Mouse (Mus musculus) midbrain, embryonic 16.5 days (tissue): ENCODE measurements at regions not wholly inside any gene's neighbourhood (a gene's known extent, or its start where the extent isn't known, plus 50 kb on each side); places are given as distances from the start of the nearest gene placed in this dataset.

Experiments used
- ATAC-seq: fragments of 200-750 bp; cut with Nextera tagmentation; 2 replicates; pipeline ENCODE4 v1.8.0; 2017; ENCODE audit warnings: moderate TSS enrichment
- H3K27ac ChIP-seq: fragments of 300-500 bp; sonication (generic); 2 replicates; pipeline ENCODE4 v1.5.1; 2014; ENCODE audit warnings: mild to moderate bottlenecking, low read length, mixed read lengths
- H3K27me3 ChIP-seq: fragments of 300-500 bp; sonication (generic); 2 replicates; pipeline ENCODE4 v1.6.1; 2014; ENCODE audit warnings: low read depth, low read length, mixed read lengths; ENCODE audit not compliant: control insufficient read depth, insufficient read depth
- H3K36me3 ChIP-seq: fragments of 300-500 bp; sonication (generic); 2 replicates; pipeline ENCODE4 v1.6.1; 2014; ENCODE audit warnings: mild to moderate bottlenecking, low read length, moderate library complexity, mixed read lengths; ENCODE audit not compliant: control insufficient read depth, insufficient read depth
- H3K4me1 ChIP-seq: fragments of 300-500 bp; sonication (generic); 2 replicates; pipeline ENCODE4 v1.6.1; 2014; ENCODE audit warnings: mild to moderate bottlenecking, low read length, mixed read lengths; ENCODE audit not compliant: control insufficient read depth, insufficient read depth
- H3K4me2 ChIP-seq: fragments of 300-500 bp; sonication (generic); 2 replicates; pipeline ENCODE4 v1.6.1; 2014; ENCODE audit warnings: mild to moderate bottlenecking, low read length, mixed read lengths
- H3K4me3 ChIP-seq: fragments of 300-500 bp; sonication (generic); 2 replicates; pipeline ENCODE4 v1.5.1; 2014; ENCODE audit warnings: low read depth, mild to moderate bottlenecking, low read length, moderate library complexity, mixed read lengths
- H3K9ac ChIP-seq: fragments of 300-500 bp; sonication (generic); 2 replicates; pipeline ENCODE4 v1.6.1; 2014; ENCODE audit warnings: low read depth, low read length, mixed read lengths
- H3K9me3 ChIP-seq: fragments of 300-500 bp; sonication (generic); replicated peaks from 2 replicates; pipeline ENCODE4 v1.6.1; 2014; ENCODE audit warnings: mild to moderate bottlenecking, low read length, mixed read lengths; ENCODE audit not compliant: control insufficient read depth, poor library complexity, severe bottlenecking
- WGBS: fragments of 180-500 bp; shearing (Covaris S2); extraction: QIAGEN DNeasy Blood & Tissue Kit; methylation state at CpG from one replicate; pipeline ENCODE4 v1.1.7; 2014; 5-methylcytosine and 5-hydroxymethylcytosine counted together

GRCm38 (mm10) chr13:110485515-110485914 lies 90.7 kb downstream of the Plk2 start:
- no peak overlapping the region for H3K4me2 ChIP-seq
- H3K4me3 ChIP-seq, result no peak overlapping the region
- H3K9ac ChIP-seq, result no peak overlapping the region
- ATAC-seq, result no peak
- H3K4me1 ChIP-seq, result no peaks in the 10 kb centered on the region
- no peak overlapping the region for H3K27ac ChIP-seq
- H3K27me3 ChIP-seq, result no peaks in the 10 kb centered on the region
- H3K9me3 ChIP-seq, result no peaks in the 10 kb centered on the region
- no peaks in the 10 kb centered on the region for H3K36me3 ChIP-seq
- 81% methylated on average over 1 of the region's 1 CpGs for WGBS

- Histone ChIP-seq H3K9me3 (no peaks in the 10 kb centered on the region), H3K27me3 (no peaks in the 10 kb centered on the region), H3K9ac (no peak overlapping the region), H3K36me3 (no peaks in the 10 kb centered on the region), H3K4me2 (no peak overlapping the region), H3K4me3 (no peak overlapping the region), H3K27ac (no peak overlapping the region), H3K4me1 (peaks cover 13% of the 10 kb centered on the region)
- WGBS, result 78% methylated on average over 2 of the region's 2 CpGs
- ATAC-seq, result no peak
These were observed 95.3 kb downstream of the Plk2 start for GRCm38 (mm10) chr13:110490166-110490565.

- 21% methylated on average over 9 of the region's 9 CpGs for WGBS
- peak; percentile 96 for ATAC-seq
- peaks cover 13% of the 10 kb centered on the region for H3K4me1 ChIP-seq
- no peak overlapping the region for H3K4me3 ChIP-seq
- H3K27ac ChIP-seq, result peak overlapping the region; percentile 62
- H3K9ac ChIP-seq, result no peak overlapping the region
- no peaks in the 10 kb centered on the region for H3K9me3 ChIP-seq
- no peaks in the 10 kb centered on the region for H3K36me3 ChIP-seq
- H3K4me2 ChIP-seq, result peak overlapping the region; percentile 33
- H3K27me3 ChIP-seq, result no peaks in the 10 kb centered on the region
These were observed 97.6 kb downstream of the Plk2 start for GRCm38 (mm10) chr13:110492296-110493001.

GRCm38 (mm10) chr13:110493002-110493552 lies 98.2 kb downstream of the Plk2 start:
- H3K27ac ChIP-seq, result peak overlapping the region; percentile 62
- 35% methylated on average over 7 of the region's 7 CpGs for WGBS
- peak overlapping the region; percentile 33 for H3K4me2 ChIP-seq
- no peak overlapping the region for H3K9ac ChIP-seq
- H3K27me3 ChIP-seq, result no peaks in the 10 kb centered on the region
- no peaks in the 10 kb centered on the region for H3K36me3 ChIP-seq
- peak; percentile 43 for ATAC-seq
- H3K9me3 ChIP-seq, result no peaks in the 10 kb centered on the region
- no peak overlapping the region for H3K4me3 ChIP-seq
- peaks cover 13% of the 10 kb centered on the region for H3K4me1 ChIP-seq

GRCm38 (mm10) chr13:110497461-110497860 lies 102.6 kb downstream of the Plk2 start:
- Histone ChIP-seq H3K27me3 (no peaks in the 10 kb centered on the region), H3K4me1 (peaks cover 8% of the 10 kb centered on the region), H3K4me2 (no peak overlapping the region), H3K9ac (no peak overlapping the region), H3K9me3 (no peaks in the 10 kb centered on the region), H3K36me3 (no peaks in the 10 kb centered on the region), H3K27ac (no peak overlapping the region), H3K4me3 (no peak overlapping the region)
- ATAC-seq, result no peak
- WGBS, result 90% methylated on average over 3 of the region's 3 CpGs

- H3K27ac ChIP-seq, result no peak overlapping the region
- H3K4me2 ChIP-seq, result no peak overlapping the region
- WGBS, result 79% methylated on average over 1 of the region's 1 CpGs
- no peak overlapping the region for H3K9ac ChIP-seq
- ATAC-seq, result no peak
- no peaks in the 10 kb centered on the region for H3K9me3 ChIP-seq
- no peaks in the 10 kb centered on the region for H3K36me3 ChIP-seq
- no peaks in the 10 kb centered on the region for H3K4me1 ChIP-seq
- no peak overlapping the region for H3K4me3 ChIP-seq
- no peaks in the 10 kb centered on the region for H3K27me3 ChIP-seq
These were observed 113.0 kb downstream of the Plk2 start for GRCm38 (mm10) chr13:110507814-110508362.

GRCm38 (mm10) chr13:110517986-110518385 lies 123.1 kb downstream of the Plk2 start:
- Histone ChIP-seq H3K9ac (no peak overlapping the region), H3K9me3 (no peaks in the 10 kb centered on the region), H3K4me3 (no peak overlapping the region), H3K36me3 (no peaks in the 10 kb centered on the region), H3K4me1 (no peaks in the 10 kb centered on the region), H3K27me3 (no peaks in the 10 kb centered on the region), H3K27ac (no peak overlapping the region), H3K4me2 (no peak overlapping the region)
- ATAC-seq, result no peak
- WGBS, result 74% methylated on average over 8 of the region's 8 CpGs

GRCm38 (mm10) chr13:110522974-110523373 lies 128.1 kb downstream of the Plk2 start:
- Histone ChIP-seq H3K4me2 (no peak overlapping the region), H3K9ac (no peak overlapping the region), H3K36me3 (no peaks in the 10 kb centered on the region), H3K4me1 (no peaks in the 10 kb centered on the region), H3K27me3 (no peaks in the 10 kb centered on the region), H3K4me3 (no peak overlapping the region), H3K9me3 (no peaks in the 10 kb centered on the region), H3K27ac (no peak overlapping the region)
- WGBS, result 93% methylated on average over 4 of the region's 4 CpGs
- no peak for ATAC-seq

GRCm38 (mm10) chr13:110527681-110528080 lies 132.8 kb downstream of the Plk2 start:
- Histone ChIP-seq H3K9me3 (no peaks in the 10 kb centered on the region), H3K4me1 (no peaks in the 10 kb centered on the region), H3K27me3 (no peaks in the 10 kb centered on the region), H3K27ac (no peak overlapping the region), H3K4me3 (no peak overlapping the region), H3K9ac (no peak overlapping the region), H3K36me3 (no peaks in the 10 kb centered on the region), H3K4me2 (no peak overlapping the region)
- WGBS, result 85% methylated on average over 3 of the region's 3 CpGs
- ATAC-seq, result no peak
